Mouse (Mus musculus) brown adipose tissue, adult 24 weeks (tissue): Measurements from ENCODE around the gene Gm20388. TPM values are rescaled to one million over a fixed set of nuclear protein-coding genes. Genes with fewer than 3 reads are reported as not detected.
"Not testable (repeated sequence)": the region's sequence is repeated elsewhere in the genome, so short reads cannot be mapped to it uniquely, and the experiment has no call there.

Experiments used
- H3K27ac ChIP-seq: fragments of 200-500 bp; replicated peaks from 2 replicates; pipeline ENCODE4 v1.5.1; 2012; ENCODE audit warnings: low read depth, mild to moderate bottlenecking, low read length
- H3K4me1 ChIP-seq: fragments of 200-500 bp; 2 replicates; pipeline ENCODE4 v1.6.1; 2012; ENCODE audit warnings: low read length, mixed read lengths; ENCODE audit not compliant: control insufficient read depth, insufficient read depth, insufficient read length
- H3K4me3 ChIP-seq: fragments of 200-500 bp; 2 replicates; pipeline ENCODE4 v1.5.1; 2012; ENCODE audit warnings: low read depth, mild to moderate bottlenecking, low read length, moderate library complexity; ENCODE audit not compliant: insufficient read depth
- polyA plus RNA-seq: library from polyadenylated mRNA; stranded (reverse); fragments of >200 nt; gene quantifications from 2 replicates; pipeline ENCODE4 v1.2.4, GENCODE M21; 2012; ENCODE audit not compliant: missing spikeins, insufficient read depth, insufficient read length

Gm20388 gene
- polyA plus RNA-seq, 1 experiment, result 44.7 TPM

DNA sequence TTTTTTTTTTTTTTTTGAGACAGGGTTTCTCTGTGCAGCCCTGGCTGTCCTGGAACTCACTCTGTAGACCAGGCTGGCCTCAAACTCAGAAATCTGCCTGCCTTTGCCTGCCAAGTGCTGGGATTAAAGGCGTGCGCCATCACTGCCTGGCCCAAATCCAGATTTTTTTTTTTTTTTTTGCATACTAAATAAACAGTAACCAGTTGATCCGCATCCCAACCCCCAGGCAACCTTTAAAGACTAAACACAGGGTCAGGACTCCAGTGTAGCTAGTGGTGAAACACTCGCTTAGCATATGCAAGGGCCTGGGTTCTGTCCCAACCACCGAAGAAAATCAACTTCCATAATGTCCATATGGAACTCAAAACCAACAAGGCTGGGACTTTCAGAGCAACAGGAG is 4049.9 kb downstream of the Gm20388 start:
- not testable (repeated sequence) for H3K27ac ChIP-seq, H3K4me3 ChIP-seq, H3K4me1 ChIP-seq

DNA sequence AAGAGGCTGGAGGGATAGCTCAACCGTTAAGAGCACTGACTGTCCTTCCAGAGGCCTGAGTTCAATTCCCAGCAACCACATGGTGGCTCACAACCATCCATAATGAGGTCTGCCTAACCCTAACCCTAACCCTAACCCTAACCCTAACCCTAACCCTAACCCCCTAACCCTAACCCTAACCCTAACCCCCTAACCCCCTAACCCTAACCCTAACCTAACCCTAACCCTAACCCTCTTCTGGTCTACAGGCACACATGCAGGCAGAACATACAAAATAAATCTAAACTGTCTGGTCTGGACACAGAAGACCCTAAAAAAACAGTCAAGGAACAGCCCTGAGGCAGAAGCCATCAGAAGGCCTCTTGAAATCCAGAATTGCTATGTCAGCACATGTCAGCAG is 4050.7 kb downstream of the Gm20388 start:
- no peaks in the 10 kb centered on the region for H3K4me1 ChIP-seq
- no peak overlapping the region for H3K4me3 ChIP-seq
- no peak overlapping the region for H3K27ac ChIP-seq

DNA sequence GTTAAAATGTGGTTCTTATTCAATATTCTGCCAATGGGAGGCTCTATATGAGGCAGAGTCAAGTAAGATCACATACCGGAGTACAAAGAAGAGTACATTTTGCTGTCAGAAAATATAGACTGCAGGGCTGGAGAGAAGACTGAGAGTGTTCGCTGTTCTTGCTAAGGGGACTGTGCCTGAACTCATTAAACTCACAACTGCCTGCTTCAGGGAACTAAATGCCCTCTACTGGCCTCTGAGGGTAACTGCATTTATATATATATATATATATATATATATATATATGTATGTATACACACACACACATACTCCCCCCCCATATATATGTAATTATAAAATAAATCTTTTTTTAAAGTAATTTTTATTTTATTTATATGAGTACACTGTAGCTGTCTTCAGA is 4056.3 kb downstream of the Gm20388 start:
- Histone ChIP-seq H3K27ac (no peak overlapping the region), H3K4me1 (no peaks in the 10 kb centered on the region), H3K4me3 (no peak overlapping the region)

DNA sequence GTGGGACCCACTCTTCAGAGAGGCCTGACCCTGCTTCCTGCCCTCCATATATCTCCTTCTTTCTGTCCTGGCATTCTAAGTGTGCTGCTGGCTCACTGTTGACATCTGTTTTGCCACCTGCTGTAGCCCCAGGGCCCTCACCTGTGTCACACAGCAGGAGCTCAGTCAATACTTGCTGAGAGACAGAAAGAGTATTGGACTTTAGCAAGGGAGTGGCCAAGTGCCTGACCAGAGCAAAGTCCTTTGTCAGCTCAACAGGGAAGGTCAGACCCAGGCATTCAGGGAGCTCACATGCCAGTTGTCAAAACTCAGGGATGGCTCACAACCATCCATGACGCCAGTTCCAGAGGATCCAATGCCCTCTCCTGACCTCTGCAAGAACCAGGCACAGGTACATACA is 4062.9 kb downstream of the Gm20388 start:
- Histone ChIP-seq H3K4me3 (no peak overlapping the region), H3K4me1 (no peaks in the 10 kb centered on the region), H3K27ac (no peak overlapping the region)

GRCm38 (mm10) chr8:123977499-123977898 is 4066.9 kb downstream of the Gm20388 start:
- H3K27ac ChIP-seq, result no peak overlapping the region
- H3K4me3 ChIP-seq, result no peak overlapping the region
- peaks cover 6% of the 10 kb centered on the region; the same call in 1 of the 2 replicates for H3K4me1 ChIP-seq

DNA sequence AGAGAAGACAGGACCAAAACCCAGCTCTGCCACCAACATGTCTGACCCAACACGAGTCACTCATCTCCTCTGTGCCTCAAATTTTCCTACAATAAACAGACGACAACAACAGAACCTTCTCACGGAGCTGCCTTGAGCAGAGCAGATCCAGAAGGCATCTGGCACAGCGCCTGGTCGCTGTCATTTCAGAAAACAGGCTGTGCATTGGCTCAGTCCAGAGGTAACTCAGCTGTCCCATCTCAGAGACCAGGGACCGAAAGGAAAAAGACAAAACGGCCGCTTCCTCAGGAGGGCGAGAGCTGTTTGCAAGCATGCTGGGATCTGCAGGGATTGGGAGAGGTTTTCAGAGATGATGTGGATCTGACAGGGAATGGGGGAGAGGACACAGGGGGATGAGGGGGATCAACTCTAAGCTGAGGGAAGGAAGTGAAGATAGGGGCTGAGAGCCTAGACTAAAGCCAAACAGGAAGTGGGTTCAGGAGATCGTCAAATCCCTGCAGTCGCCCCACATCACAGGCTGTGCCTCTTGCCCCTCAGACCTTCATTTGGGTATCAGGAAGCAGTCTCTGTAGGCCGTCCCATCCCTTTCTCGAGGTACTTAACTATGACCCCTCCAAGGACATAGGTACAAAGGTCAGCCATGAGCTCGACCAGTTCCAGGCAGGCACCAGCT is 4067.7 kb downstream of the Gm20388 start:
- H3K4me3 ChIP-seq, result no peak overlapping the region
- no peak overlapping the region for H3K27ac ChIP-seq
- peaks cover 6% of the 10 kb centered on the region; the same call in 1 of the 2 replicates for H3K4me1 ChIP-seq

- Histone ChIP-seq H3K4me3 (no peak overlapping the region), H3K27ac (no peak overlapping the region)
Measured at GRCm38 (mm10) chr8:123978926-123979325, 4068.3 kb downstream of the Gm20388 start.

DNA sequence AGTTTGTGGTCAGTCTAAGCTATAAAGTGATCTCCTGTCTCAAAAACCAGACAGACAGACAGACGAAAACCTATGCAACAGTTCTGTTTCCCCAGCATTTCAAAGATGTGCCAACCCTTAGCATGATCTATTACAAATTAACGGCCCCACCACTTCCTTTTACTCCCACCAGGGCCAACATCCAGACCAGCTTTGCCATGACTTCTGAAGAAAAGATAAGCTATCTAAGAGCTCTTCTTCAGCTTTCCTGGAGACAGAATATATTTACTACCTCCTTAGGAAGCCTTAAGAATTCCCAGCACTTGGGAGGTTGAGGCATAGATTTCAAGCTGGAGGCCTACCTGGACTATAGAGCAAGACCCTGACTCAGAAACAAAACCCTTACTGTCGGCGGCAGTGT is 4069.6 kb downstream of the Gm20388 start:
- no peak overlapping the region for H3K4me3 ChIP-seq
- H3K27ac ChIP-seq, result no peak overlapping the region
- peaks cover 6% of the 10 kb centered on the region; the same call in 1 of the 2 replicates for H3K4me1 ChIP-seq

More at GRCm38 (mm10) chr8:123978926-123979325, 4068.3 kb downstream of the Gm20388 start:
- H3K4me1 ChIP-seq, result peaks cover 6% of the 10 kb centered on the region; the same call in 1 of the 2 replicates

DNA sequence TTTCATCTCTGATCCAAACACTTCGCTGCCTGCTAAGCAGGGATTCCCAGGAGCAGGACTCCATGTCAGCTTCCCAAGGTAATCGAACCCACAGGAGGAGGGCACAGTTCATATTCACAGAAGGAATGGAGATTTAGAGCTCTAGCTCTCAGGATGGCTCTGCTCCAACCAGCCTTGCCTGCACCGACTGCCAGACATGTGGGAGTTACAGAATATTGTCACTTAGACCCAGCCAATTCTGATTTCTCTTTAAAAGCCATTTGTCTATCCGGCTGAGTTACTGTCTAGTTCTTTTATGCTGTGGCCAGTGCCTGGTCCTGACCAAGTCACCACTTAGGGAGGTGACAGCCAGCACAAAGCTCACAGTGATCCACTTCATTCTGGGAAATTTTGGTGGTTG is 4071.0 kb downstream of the Gm20388 start:
- peak overlapping the region; percentile 21 for H3K4me3 ChIP-seq
- no peak overlapping the region for H3K27ac ChIP-seq
- H3K4me1 ChIP-seq, result peaks cover 6% of the 10 kb centered on the region; the same call in 1 of the 2 replicates

- peak overlapping the region; percentile 78 for H3K4me3 ChIP-seq
- no peak overlapping the region for H3K27ac ChIP-seq
Measured at GRCm38 (mm10) chr8:123982291-123982793, 4071.7 kb downstream of the Gm20388 start.

DNA sequence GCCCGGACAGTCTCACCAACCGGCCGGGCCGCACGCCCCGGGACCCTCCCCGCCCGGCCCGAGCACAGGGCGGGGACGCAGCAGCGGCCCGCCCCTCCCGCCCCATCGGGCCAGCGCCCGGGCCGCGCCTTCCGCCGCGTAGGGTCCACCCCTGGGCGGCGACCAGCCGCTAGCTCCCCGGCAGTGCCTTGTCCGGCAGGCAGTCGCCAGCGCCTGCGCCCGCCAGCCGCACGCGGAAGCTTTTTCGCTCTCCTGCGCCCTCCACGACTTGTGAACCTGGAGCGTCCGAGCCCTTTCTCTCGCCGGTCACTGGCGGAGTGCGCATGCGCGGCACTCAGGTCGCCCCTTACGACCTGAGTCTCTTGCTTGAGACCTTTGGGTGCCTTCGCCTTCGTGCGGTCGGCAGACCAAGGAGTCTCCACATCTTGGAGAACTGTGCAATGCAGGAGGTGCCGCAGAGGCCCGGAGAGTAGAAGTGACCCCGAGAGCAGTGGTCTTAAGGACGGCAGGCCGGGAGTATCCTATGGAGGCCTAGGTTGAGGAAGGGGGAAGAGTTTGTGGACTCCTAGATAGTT is 4072.3 kb downstream of the Gm20388 start, which contains the start of gene Abcb10:
TSS of gene Abcb10 (minus strand) at position 297 of the 575 bp plus-strand sequence.
- peak within 1 kb of the TSS; percentile 84 for H3K27ac ChIP-seq
- peaks cover 6% of the 10 kb centered on the region; the same call in 1 of the 2 replicates for H3K4me1 ChIP-seq

More at GRCm38 (mm10) chr8:123982291-123982793, 4071.7 kb downstream of the Gm20388 start:
- H3K4me1 ChIP-seq, result peaks cover 6% of the 10 kb centered on the region; the same call in 1 of the 2 replicates

GRCm38 (mm10) chr8:123988605-123989038 is 4078.0 kb downstream of the Gm20388 start:
- Histone ChIP-seq H3K4me3 (no peak overlapping the region), H3K4me1 (no peaks in the 10 kb centered on the region), H3K27ac (no peak overlapping the region)

More for the DNA sequence above, 4072.3 kb downstream of the Gm20388 start, which contains the start of gene Abcb10:
- peak within 1 kb of the TSS; percentile 78 for H3K4me3 ChIP-seq

- H3K27ac ChIP-seq, result no peak overlapping the region
- H3K4me1 ChIP-seq, result no peaks in the 10 kb centered on the region
- no peak overlapping the region for H3K4me3 ChIP-seq
Measured at GRCm38 (mm10) chr8:123989128-123989527, 4078.5 kb downstream of the Gm20388 start.

- Histone ChIP-seq H3K27ac (no peak overlapping the region), H3K4me3 (no peak overlapping the region), H3K4me1 (no peaks in the 10 kb centered on the region)
Measured at GRCm38 (mm10) chr8:123990277-123991049, 4079.8 kb downstream of the Gm20388 start.

DNA sequence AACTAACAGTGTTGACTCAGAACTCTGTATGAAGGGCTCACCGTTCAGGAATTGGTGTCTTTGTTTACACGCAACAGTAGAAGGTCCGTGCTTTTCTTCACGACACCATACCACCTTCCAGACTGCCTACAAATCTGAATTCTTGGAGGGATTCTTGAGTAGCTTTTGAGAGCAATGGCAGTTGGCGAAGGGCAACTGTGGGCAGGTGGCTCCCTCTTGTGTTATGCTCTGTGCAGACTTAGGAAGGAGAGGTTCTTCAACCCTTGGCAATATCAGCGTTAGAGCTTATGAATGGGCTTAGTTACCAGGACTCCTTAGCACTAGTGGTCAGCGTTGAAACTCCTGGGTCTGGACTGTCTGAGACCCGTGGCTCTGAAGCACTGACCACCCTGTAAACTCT is 4081.9 kb downstream of the Gm20388 start:
- no peak overlapping the region for H3K4me3 ChIP-seq
- no peak overlapping the region for H3K27ac ChIP-seq
- no peaks in the 10 kb centered on the region for H3K4me1 ChIP-seq
